Mouse (Mus musculus) forebrain, embryonic 15.5 days (tissue): Measurements from ENCODE around the gene Kazn. TPM values are rescaled to one million over a fixed set of nuclear protein-coding genes. Genes with fewer than 3 reads are reported as not detected.
A peak's percentile ranks its signal among the peaks of the same experiment; 100 is the strongest.

Source experiments
- ATAC-seq: fragments of 200-750 bp; cut with Nextera tagmentation; replicated peaks from 2 replicates; pipeline ENCODE4 v1.8.0; 2017; ENCODE audit warnings: mild to moderate bottlenecking, moderate TSS enrichment, moderate library complexity
- H3K27ac ChIP-seq: fragments of 300-500 bp; sonication (generic); replicated peaks from 2 replicates; pipeline ENCODE4 v1.5.1; 2015; ENCODE audit warnings: mild to moderate bottlenecking, inconsistent platforms
- H3K27me3 ChIP-seq: fragments of 300-500 bp; sonication (generic); 2 replicates; pipeline ENCODE4 v1.6.1; 2015; ENCODE audit warnings: inconsistent platforms
- H3K36me3 ChIP-seq: fragments of 300-500 bp; sonication (generic); 2 replicates; pipeline ENCODE4 v1.6.1; 2015; ENCODE audit warnings: mild to moderate bottlenecking, inconsistent platforms
- H3K4me1 ChIP-seq: fragments of 300-500 bp; sonication (generic); 2 replicates; pipeline ENCODE4 v1.6.1; 2015; ENCODE audit warnings: inconsistent platforms
- H3K4me2 ChIP-seq: fragments of 300-500 bp; sonication (generic); replicated peaks from 2 replicates; pipeline ENCODE4 v1.6.1; 2015; ENCODE audit warnings: mild to moderate bottlenecking, inconsistent platforms
- H3K4me3 ChIP-seq: fragments of 300-500 bp; sonication (generic); 2 replicates; pipeline ENCODE4 v1.5.1; 2015; ENCODE audit warnings: mild to moderate bottlenecking, inconsistent platforms
- H3K9ac ChIP-seq: fragments of 300-500 bp; sonication (generic); replicated peaks from 2 replicates; pipeline ENCODE4 v1.6.1; 2015; ENCODE audit warnings: mild to moderate bottlenecking, inconsistent platforms
- H3K9me3 ChIP-seq: fragments of 300-500 bp; sonication (generic); 2 replicates; pipeline ENCODE4 v1.6.1; 2016; ENCODE audit warnings: inconsistent platforms
- WGBS: fragments of 180-500 bp; shearing (Covaris S2); methylation state at CpG from one replicate; pipeline ENCODE4 v1.1.7; 2015; ENCODE audit warnings: mixed read lengths; 5-methylcytosine and 5-hydroxymethylcytosine counted together
- polyA plus RNA-seq: library from polyadenylated mRNA; unstranded; fragments of >200 nt; fragmentation: Nextera tagmentation; extraction: Ambion mirVana; gene quantifications from 2 replicates; pipeline ENCODE4 v1.2.1, GENCODE M21; 2015

The Kazn gene
- polyA plus RNA-seq, 1 experiment from 2014 or later: 25.6 TPM

- Histone ChIP-seq H3K4me1 (0 out of 2 replicates have a peak, but pooled peaks cover 3% of the 10 kb centered on the region), H3K36me3 (no peaks in the 10 kb centered on the region), H3K9ac (no peak overlapping the region), H3K9me3 (no peaks in the 10 kb centered on the region), H3K4me3 (no peak overlapping the region), H3K27me3 (no peaks in the 10 kb centered on the region), H3K27ac (no peak overlapping the region), H3K4me2 (no peak overlapping the region)
- ATAC-seq: no peak
- 93% methylated on average over 6 of the region's 6 CpGs for WGBS
Observed at GRCm38 (mm10) chr4:142127275-142127788, 111.9 kb downstream of the Kazn start.

GRCm38 (mm10) chr4:142126641-142127274 lies 112.4 kb downstream of the Kazn start:
- no peaks in the 10 kb centered on the region for H3K36me3 ChIP-seq
- H3K4me3 ChIP-seq: no peak overlapping the region
- no peaks in the 10 kb centered on the region for H3K9me3 ChIP-seq
- no peak overlapping the region for H3K4me2 ChIP-seq
- 78% methylated on average over 10 of the region's 10 CpGs for WGBS
- H3K4me1 ChIP-seq: 0 out of 2 replicates have a peak, but pooled peaks cover 3% of the 10 kb centered on the region
- H3K27ac ChIP-seq: no peak overlapping the region
- no peak for ATAC-seq
- H3K9ac ChIP-seq: no peak overlapping the region
- H3K27me3 ChIP-seq: no peaks in the 10 kb centered on the region

GRCm38 (mm10) chr4:142121164-142121563 lies 118.0 kb downstream of the Kazn start:
- ATAC-seq: no peak
- Histone ChIP-seq H3K4me3 (no peak overlapping the region), H3K9ac (no peak overlapping the region), H3K27ac (no peak overlapping the region), H3K9me3 (no peaks in the 10 kb centered on the region), H3K4me1 (peaks cover 3% of the 10 kb centered on the region; the same call in 1 of the 2 replicates), H3K4me2 (no peak overlapping the region), H3K27me3 (no peaks in the 10 kb centered on the region), H3K36me3 (no peaks in the 10 kb centered on the region)
- WGBS: 36% methylated on average over 1 of the region's 1 CpGs

DNA sequence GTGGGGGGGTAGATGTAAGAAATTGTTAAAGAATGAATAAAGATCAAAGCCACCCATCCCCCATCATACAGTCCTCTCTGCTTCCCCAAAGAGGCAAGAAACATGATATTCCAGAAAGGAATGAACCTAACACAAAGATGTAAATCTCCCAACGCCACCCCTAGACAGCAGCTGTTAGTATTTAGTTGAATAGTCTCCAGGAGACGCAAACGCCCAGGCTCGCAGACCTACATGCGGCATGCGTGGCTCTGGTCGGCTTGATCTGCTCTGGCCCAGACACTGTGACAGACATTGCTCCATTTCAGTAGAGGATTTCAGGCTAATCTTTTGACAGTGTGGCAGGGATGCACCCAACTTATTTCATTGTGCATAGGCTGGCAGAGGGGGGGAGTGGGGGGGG lies 120.7 kb downstream of the Kazn start:
- H3K4me3 ChIP-seq: no peak overlapping the region
- H3K9ac ChIP-seq: no peak overlapping the region
- H3K27ac ChIP-seq: no peak overlapping the region
- no peaks in the 10 kb centered on the region for H3K9me3 ChIP-seq
- no peaks in the 10 kb centered on the region for H3K36me3 ChIP-seq
- 57% methylated on average over 7 of the region's 7 CpGs for WGBS
- peaks cover 7% of the 10 kb centered on the region; the same call in 1 of the 2 replicates for H3K4me1 ChIP-seq
- H3K4me2 ChIP-seq: no peak overlapping the region
- ATAC-seq: no peak
- H3K27me3 ChIP-seq: no peaks in the 10 kb centered on the region

DNA sequence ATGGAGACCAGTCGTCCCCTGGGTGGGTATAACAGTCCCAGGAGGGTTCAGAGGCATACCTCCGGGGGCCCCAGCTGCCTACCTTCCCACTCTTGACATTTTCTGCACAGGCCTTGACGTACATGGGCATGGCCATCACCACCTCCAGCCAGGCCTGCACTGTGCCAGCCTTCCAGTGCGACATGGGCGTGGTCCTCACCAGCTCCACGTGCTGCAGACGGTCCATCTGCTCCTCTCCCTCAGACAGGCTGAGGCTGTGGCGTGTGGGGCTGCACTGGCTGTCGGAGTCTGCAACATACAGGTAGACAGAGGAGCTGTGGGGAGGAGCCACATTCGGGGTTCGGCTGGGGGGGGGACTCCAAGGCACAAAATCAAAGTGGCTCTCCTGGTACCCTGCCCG lies 121.2 kb downstream of the Kazn start:
- 86% methylated on average over 12 of the region's 12 CpGs for WGBS
- no peak overlapping the region for H3K27ac ChIP-seq
- H3K4me2 ChIP-seq: no peak overlapping the region
- H3K36me3 ChIP-seq: no peaks in the 10 kb centered on the region
- no peak overlapping the region for H3K9ac ChIP-seq
- no peak overlapping the region for H3K4me3 ChIP-seq
- no peaks in the 10 kb centered on the region for H3K9me3 ChIP-seq
- ATAC-seq: no peak
- H3K27me3 ChIP-seq: no peaks in the 10 kb centered on the region
- H3K4me1 ChIP-seq: peaks cover 7% of the 10 kb centered on the region; the same call in 1 of the 2 replicates

- no peak for ATAC-seq
- Histone ChIP-seq H3K9me3 (no peaks in the 10 kb centered on the region), H3K4me2 (no peak overlapping the region), H3K27me3 (no peaks in the 10 kb centered on the region), H3K36me3 (no peaks in the 10 kb centered on the region; the same call in 1 of the 2 replicates), H3K27ac (no peak overlapping the region), H3K4me1 (peaks cover 7% of the 10 kb centered on the region; the same call in 1 of the 2 replicates), H3K4me3 (no peak overlapping the region), H3K9ac (no peak overlapping the region)
- 33% methylated on average over 8 of the region's 8 CpGs for WGBS
Observed at GRCm38 (mm10) chr4:142113306-142113705, 125.9 kb downstream of the Kazn start.

GRCm38 (mm10) chr4:142103081-142103671 lies 136.0 kb downstream of the Kazn start:
- Histone ChIP-seq H3K9ac (no peak overlapping the region), H3K4me2 (no peak overlapping the region), H3K4me3 (no peak overlapping the region), H3K27ac (no peak overlapping the region), H3K36me3 (peaks cover 17% of the 10 kb centered on the region), H3K4me1 (0 out of 2 replicates have a peak, but pooled peaks cover under 1% of the 10 kb centered on the region), H3K9me3 (no peaks in the 10 kb centered on the region), H3K27me3 (no peaks in the 10 kb centered on the region)
- 55% methylated on average over 12 of the region's 12 CpGs for WGBS
- no peak for ATAC-seq

DNA sequence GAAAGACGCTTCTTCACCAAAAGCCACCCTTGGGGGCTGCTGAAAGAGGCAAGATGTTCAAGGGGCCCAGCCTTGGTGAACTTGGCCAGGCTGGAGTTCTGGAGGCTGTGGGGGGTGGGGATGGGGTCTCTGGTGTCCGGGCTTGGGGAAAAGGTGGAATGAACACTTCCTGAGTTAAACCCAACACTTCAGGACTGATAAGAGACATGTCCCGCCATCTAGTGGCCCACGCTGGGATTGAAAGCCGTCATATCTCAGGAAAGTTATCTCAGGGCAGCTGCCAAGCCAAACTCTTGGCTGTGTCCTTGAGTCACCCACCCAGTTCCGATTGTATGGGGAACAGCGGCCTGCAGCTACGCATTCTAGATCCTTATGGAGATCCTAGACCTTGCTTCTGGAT lies 140.9 kb downstream of the Kazn start:
- ATAC-seq: 0 out of 2 replicates have a peak, but pooled peaks have one; percentile 13
- no peaks in the 10 kb centered on the region for H3K9me3 ChIP-seq
- H3K4me3 ChIP-seq: no peak overlapping the region
- no peaks in the 10 kb centered on the region for H3K36me3 ChIP-seq
- WGBS: 25% methylated on average over 8 of the region's 8 CpGs
- no peaks in the 10 kb centered on the region for H3K27me3 ChIP-seq
- no peak overlapping the region for H3K9ac ChIP-seq
- H3K4me2 ChIP-seq: no peak overlapping the region
- H3K27ac ChIP-seq: no peak overlapping the region
- H3K4me1 ChIP-seq: peaks cover 7% of the 10 kb centered on the region; the same call in 1 of the 2 replicates

DNA sequence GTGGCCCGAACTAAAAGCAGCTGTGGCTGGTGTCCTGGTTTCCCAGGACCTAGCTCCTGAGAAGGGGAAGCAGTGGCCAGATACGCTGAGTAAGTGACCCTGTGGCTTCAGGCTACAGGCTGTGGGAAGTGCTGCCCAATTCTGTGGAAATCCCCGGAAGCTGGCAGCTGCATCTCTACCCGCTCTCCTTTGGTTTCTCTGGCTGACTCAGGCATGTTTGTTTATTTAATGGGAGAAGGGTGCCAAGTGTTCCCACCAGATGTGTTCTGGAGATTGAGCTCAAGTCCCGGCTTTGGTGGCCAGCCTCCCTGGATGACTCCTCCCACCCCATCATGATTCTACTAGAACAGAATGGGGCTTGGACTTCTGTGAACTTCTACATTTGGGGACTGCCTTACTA lies 141.3 kb downstream of the Kazn start:
- Histone ChIP-seq H3K27ac (no peak overlapping the region), H3K4me3 (no peak overlapping the region), H3K9ac (no peak overlapping the region), H3K4me2 (no peak overlapping the region), H3K4me1 (peaks cover 7% of the 10 kb centered on the region; the same call in 1 of the 2 replicates), H3K36me3 (no peaks in the 10 kb centered on the region), H3K9me3 (no peaks in the 10 kb centered on the region), H3K27me3 (no peaks in the 10 kb centered on the region)
- 48% methylated on average over 5 of the region's 5 CpGs for WGBS
- 0 out of 2 replicates have a peak, but pooled peaks have one; percentile 9 for ATAC-seq

DNA sequence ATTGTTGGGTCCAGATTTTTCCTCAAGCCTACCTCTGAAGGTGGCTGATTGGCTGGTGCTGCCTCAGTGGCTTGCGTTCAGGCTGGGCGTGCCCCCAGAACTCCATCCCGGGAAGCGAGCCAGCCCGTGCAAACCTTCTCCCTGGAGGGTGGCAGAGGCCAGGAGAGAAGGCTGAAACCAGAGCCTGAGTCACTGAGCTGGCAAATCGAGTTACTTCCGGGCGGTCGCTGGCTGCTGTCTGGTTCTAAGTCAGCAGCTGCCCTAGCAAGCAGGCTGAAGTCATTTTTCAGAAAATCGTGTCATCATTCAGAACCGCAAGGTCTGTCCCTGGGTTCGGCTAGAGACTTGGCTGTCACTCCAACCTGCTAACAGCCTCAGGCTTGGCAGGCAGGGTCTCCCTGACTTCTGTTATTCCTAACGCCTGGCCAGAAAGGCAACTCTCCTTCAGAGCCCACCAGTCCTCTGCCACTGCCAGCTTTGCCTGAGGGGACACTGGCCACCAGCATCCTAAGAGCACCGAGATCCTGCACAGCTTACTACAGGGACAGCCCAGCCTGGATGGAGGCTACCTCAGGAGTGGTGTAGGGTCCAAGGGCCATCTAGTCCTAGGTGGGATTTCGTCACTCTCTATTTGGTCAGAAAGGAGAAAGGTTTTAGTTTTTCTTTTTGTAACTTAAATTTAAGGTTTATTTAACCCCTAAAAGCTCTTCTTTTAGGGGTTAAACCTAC lies 143.5 kb downstream of the Kazn start:
- no peak overlapping the region for H3K4me3 ChIP-seq
- H3K9ac ChIP-seq: no peak overlapping the region
- ATAC-seq: peak; percentile 55
- no peaks in the 10 kb centered on the region for H3K36me3 ChIP-seq
- peaks cover 7% of the 10 kb centered on the region; the same call in 1 of the 2 replicates for H3K4me1 ChIP-seq
- H3K27me3 ChIP-seq: no peaks in the 10 kb centered on the region
- H3K4me2 ChIP-seq: no peak overlapping the region
- H3K9me3 ChIP-seq: no peaks in the 10 kb centered on the region
- no peak overlapping the region for H3K27ac ChIP-seq
- 31% methylated on average over 15 of the region's 15 CpGs for WGBS

GRCm38 (mm10) chr4:142094386-142094785 lies 144.8 kb downstream of the Kazn start:
- H3K9me3 ChIP-seq: no peaks in the 10 kb centered on the region
- WGBS: 92% methylated on average over 11 of the region's 11 CpGs
- ATAC-seq: no peak

GRCm38 (mm10) chr4:142091100-142091499 lies 148.1 kb downstream of the Kazn start:
- no peak overlapping the region for H3K27ac ChIP-seq
- 0 out of 2 replicates have a peak, but pooled peaks cover 6% of the 10 kb centered on the region for H3K27me3 ChIP-seq
- WGBS: 89% methylated on average over 2 of the region's 2 CpGs
- no peak overlapping the region for H3K4me2 ChIP-seq
- H3K9ac ChIP-seq: no peak overlapping the region
- ATAC-seq: no peak
- H3K36me3 ChIP-seq: no peaks in the 10 kb centered on the region
- H3K4me1 ChIP-seq: peaks cover 2% of the 10 kb centered on the region; the same call in 1 of the 2 replicates
- no peak overlapping the region for H3K4me3 ChIP-seq
- no peaks in the 10 kb centered on the region for H3K9me3 ChIP-seq

More at GRCm38 (mm10) chr4:142094386-142094785, 144.8 kb downstream of the Kazn start:
- H3K27me3 ChIP-seq: no peaks in the 10 kb centered on the region
- H3K4me2 ChIP-seq: no peak overlapping the region
- no peaks in the 10 kb centered on the region for H3K36me3 ChIP-seq
- peaks cover 7% of the 10 kb centered on the region; the same call in 1 of the 2 replicates for H3K4me1 ChIP-seq
- no peak overlapping the region for H3K27ac ChIP-seq
- H3K4me3 ChIP-seq: no peak overlapping the region
- no peak overlapping the region for H3K9ac ChIP-seq
